Mouse (Mus musculus) heart, adult 2 months (tissue): ENCODE measurements around the gene Fbxo22.
"Not testable (repeated sequence)": the region's sequence is repeated elsewhere in the genome, so short reads cannot be mapped to it uniquely, and the experiment has no call there.

Source experiments
- CTCF ChIP-seq: fragments of 200-600 bp; IDR thresholded peaks from 2 replicates; pipeline ENCODE4 v1.8.1; 2022; ENCODE audit warnings: antibody characterized with exemption, mild to moderate bottlenecking, moderate library complexity
- EP300 ChIP-seq: fragments of 200-500 bp; IDR thresholded peaks from 2 replicates; pipeline ENCODE4 v1.6.1; 2011; ENCODE audit warnings: low read depth, low read length, control low read depth; ENCODE audit not compliant: insufficient read depth
- POLR2A ChIP-seq: fragments of 200-500 bp; IDR thresholded peaks from 2 replicates; pipeline ENCODE4 v1.6.1; 2011; ENCODE audit warnings: mild to moderate bottlenecking, low read depth, low read length, control low read depth; ENCODE audit not compliant: insufficient read depth

DNA sequence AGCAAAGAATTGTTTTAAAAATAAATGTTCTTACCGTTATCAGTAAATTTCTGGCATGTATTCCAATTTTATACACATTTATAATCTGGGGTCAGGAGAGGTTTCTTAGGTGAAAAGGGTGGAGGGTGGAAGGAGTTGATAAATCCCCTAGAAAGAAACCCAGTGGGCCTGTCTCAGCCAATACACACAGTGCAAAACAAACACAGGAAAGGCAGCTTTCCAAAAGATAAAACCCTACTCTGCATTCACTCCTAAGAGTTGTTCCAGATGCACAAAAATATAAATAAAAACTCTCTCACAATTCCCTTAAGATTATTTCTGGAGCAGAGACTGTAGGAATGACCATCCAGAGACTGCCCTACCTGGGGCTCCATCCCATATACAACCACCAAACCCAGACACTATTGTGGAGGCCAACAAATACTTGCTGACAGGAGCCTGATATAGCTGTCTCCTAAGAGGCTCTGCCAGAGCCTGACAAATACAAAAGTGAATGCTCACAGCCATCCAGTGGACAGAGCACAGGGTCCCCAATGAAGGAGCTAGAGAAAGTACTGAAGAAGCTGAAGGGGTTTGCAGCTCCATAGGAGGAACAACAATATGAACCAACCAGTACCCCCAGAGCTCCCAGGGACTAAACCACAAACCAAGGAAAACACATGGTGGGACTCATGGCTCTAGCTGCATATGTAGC is 36.5 kb downstream of the Fbxo22 start:
- not testable (repeated sequence) for TF ChIP-seq CTCF, POLR2A, EP300
